Mouse (Mus musculus) kidney, adult 2 months (tissue): ENCODE measurements around the gene Slc7a1. TPM values are rescaled to one million over a fixed set of nuclear protein-coding genes. Genes with fewer than 3 reads are reported as not detected.

Experiments
- DNase-seq: peaks from one replicate; pipeline ENCODE4 v3.0.0; 2021
- H3K27ac ChIP-seq: fragments of 200-500 bp; 2 replicates; pipeline ENCODE4 v1.5.1; 2012; ENCODE audit warnings: low read depth, low read length, control low read depth, inconsistent platforms; ENCODE audit not compliant: insufficient read depth
- H3K27me3 ChIP-seq: fragments of 200-500 bp; replicated peaks from 2 replicates; pipeline ENCODE4 v1.6.1; 2012; ENCODE audit warnings: mild to moderate bottlenecking, moderate library complexity, low read length, inconsistent platforms; ENCODE audit not compliant: control insufficient read depth, insufficient read depth
- H3K36me3 ChIP-seq: fragments of 200-500 bp; 2 replicates; pipeline ENCODE4 v1.6.1; 2012; ENCODE audit warnings: mild to moderate bottlenecking, moderate library complexity, low read length, inconsistent platforms; ENCODE audit not compliant: control insufficient read depth, insufficient read depth
- H3K4me1 ChIP-seq: fragments of 200-500 bp; 2 replicates; pipeline ENCODE4 v1.6.1; 2011; ENCODE audit warnings: low read length; ENCODE audit not compliant: control insufficient read depth, insufficient read depth
- H3K4me3 ChIP-seq: fragments of 200-500 bp; 2 replicates; pipeline ENCODE4 v1.5.1; 2011; ENCODE audit warnings: mild to moderate bottlenecking, low read depth, low read length, control low read depth; ENCODE audit not compliant: insufficient read depth
- CTCF ChIP-seq: fragments of 200-500 bp; conservative IDR thresholded peaks from 2 replicates; pipeline ENCODE4 v1.5.1; 2011; ENCODE audit warnings: low read depth, mild to moderate bottlenecking, control low read depth, low read length, moderate library complexity, mixed read lengths; ENCODE audit not compliant: insufficient read depth, insufficient read length
- POLR2A ChIP-seq: fragments of 200-500 bp; IDR thresholded peaks from one replicate; pipeline ENCODE4 v1.6.1; 2011; ENCODE audit warnings: low read depth, low read length, control low read depth
- WGBS: fragments of 180-500 bp; shearing (Covaris S2); methylation state at CpG from one replicate; pipeline ENCODE4 v1.1.7; 2018; 5-methylcytosine and 5-hydroxymethylcytosine counted together
- polyA plus RNA-seq: library from polyadenylated mRNA; depleted of rRNA; stranded (reverse); fragments of >200 nt; gene quantifications from 2 replicates; pipeline ENCODE4 v1.2.3, GENCODE M21; 2012

Gene Slc7a1
- polyA plus RNA-seq, 1 experiment, result 4.0 TPM

DNA sequence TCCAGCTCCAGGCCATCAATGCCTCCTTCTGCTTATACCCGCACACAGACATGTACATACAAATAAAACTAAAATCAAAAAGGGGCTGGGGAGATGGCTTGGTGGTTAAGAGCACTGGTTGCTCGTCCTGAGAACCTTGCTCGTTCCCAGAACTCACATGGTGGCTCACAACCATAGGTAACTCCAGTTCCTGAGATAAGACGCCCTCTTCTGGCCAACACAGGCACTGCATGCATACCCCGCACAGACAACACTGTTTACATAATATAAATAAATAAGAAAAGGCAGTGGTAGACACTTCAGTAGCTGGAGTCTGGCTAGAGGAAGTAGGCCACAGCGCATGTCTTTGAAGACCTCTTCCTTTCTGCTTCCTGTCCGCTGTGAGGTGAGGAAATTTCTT is 106.8 kb downstream of the Slc7a1 start:
- Histone ChIP-seq H3K27me3 (no peaks in the 10 kb centered on the region), H3K4me1 (no peaks in the 10 kb centered on the region), H3K36me3 (no peaks in the 10 kb centered on the region), H3K4me3 (no peak overlapping the region), H3K27ac (no peak overlapping the region)
- WGBS, result 80% methylated on average over 7 of the region's 7 CpGs
- TF ChIP-seq POLR2A (no peak), CTCF (no peak)
- no peak for DNase-seq

GRCm38 (mm10) chr5:148289951-148290350 is 109.8 kb downstream of the Slc7a1 start:
- H3K4me1 ChIP-seq, result no peaks in the 10 kb centered on the region
- no peak for DNase-seq
- H3K36me3 ChIP-seq, result no peaks in the 10 kb centered on the region
- no peak overlapping the region for H3K27ac ChIP-seq
- H3K27me3 ChIP-seq, result no peaks in the 10 kb centered on the region
- 65% methylated on average over 7 of the region's 7 CpGs for WGBS
- no peak overlapping the region for H3K4me3 ChIP-seq
- TF ChIP-seq CTCF (no peak), POLR2A (no peak)

GRCm38 (mm10) chr5:148288804-148289203 is 110.9 kb downstream of the Slc7a1 start:
- DNase-seq, result no peak
- TF ChIP-seq POLR2A (no peak), CTCF (no peak)
- no peaks in the 10 kb centered on the region for H3K27me3 ChIP-seq
- no peak overlapping the region for H3K27ac ChIP-seq
- H3K36me3 ChIP-seq, result no peaks in the 10 kb centered on the region
- no peaks in the 10 kb centered on the region for H3K4me1 ChIP-seq
- no peak overlapping the region for H3K4me3 ChIP-seq
- 68% methylated on average over 18 of the region's 18 CpGs for WGBS

GRCm38 (mm10) chr5:148287529-148287928 is 112.2 kb downstream of the Slc7a1 start:
- no peak for TF ChIP-seq CTCF
- no peak for TF ChIP-seq POLR2A
- Histone ChIP-seq H3K4me1 (no peaks in the 10 kb centered on the region), H3K36me3 (no peaks in the 10 kb centered on the region), H3K4me3 (no peak overlapping the region), H3K27ac (no peak overlapping the region), H3K27me3 (no peaks in the 10 kb centered on the region)
- no peak for DNase-seq
- 96% methylated on average over 5 of the region's 5 CpGs for WGBS

DNA sequence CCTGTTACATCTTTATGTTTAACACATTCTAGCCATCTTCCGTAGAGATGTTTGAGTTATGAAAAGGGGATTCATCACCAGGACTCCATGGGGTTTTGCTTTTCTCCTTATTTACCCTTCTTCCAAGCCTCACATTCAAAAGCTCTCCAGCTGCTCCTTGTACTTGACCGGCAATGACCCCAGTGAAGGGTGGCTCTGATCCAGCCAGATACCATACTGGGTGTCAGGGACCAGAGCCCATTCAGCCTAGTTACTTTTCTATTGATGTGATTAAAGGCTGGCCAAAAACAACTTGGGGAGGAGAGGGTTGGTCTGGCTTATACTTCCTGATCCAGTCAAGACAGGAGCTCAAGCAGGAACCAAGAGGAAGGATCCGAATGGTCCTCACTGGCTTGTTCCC is 116.1 kb downstream of the Slc7a1 start:
- TF ChIP-seq POLR2A, result no peak
- WGBS, result 81% methylated on average over 3 of the region's 3 CpGs
- DNase-seq, result no peak
- Histone ChIP-seq H3K27ac (no peak overlapping the region), H3K27me3 (no peaks in the 10 kb centered on the region), H3K4me1 (no peaks in the 10 kb centered on the region), H3K36me3 (no peaks in the 10 kb centered on the region), H3K4me3 (no peak overlapping the region)

DNA sequence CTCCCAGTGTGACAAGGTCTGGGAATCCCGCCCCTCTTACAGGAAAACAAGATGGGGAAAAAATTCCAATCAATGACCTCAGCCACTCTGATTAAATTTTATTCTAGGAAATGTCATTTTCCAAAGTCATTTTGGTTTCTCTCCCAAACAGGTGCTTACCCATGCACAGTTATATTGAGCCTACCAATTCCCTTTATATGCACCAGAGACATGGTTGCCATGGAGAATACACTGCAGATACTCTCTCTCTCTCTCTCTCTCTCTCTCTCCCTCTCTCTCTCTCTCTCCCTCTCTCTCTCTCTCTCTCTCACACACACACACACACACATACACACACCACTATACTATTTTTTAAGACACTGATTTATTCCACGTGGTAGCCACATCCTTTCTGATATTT is 116.5 kb downstream of the Slc7a1 start:
- no peaks in the 10 kb centered on the region for H3K27me3 ChIP-seq
- no peak overlapping the region for H3K4me3 ChIP-seq
- 84% methylated on average over 2 of the region's 2 CpGs for WGBS
- H3K36me3 ChIP-seq, result no peaks in the 10 kb centered on the region
- no peaks in the 10 kb centered on the region for H3K4me1 ChIP-seq
- H3K27ac ChIP-seq, result no peak overlapping the region
- TF ChIP-seq CTCF, result no peak
- no peak for TF ChIP-seq POLR2A
- no peak for DNase-seq

DNA sequence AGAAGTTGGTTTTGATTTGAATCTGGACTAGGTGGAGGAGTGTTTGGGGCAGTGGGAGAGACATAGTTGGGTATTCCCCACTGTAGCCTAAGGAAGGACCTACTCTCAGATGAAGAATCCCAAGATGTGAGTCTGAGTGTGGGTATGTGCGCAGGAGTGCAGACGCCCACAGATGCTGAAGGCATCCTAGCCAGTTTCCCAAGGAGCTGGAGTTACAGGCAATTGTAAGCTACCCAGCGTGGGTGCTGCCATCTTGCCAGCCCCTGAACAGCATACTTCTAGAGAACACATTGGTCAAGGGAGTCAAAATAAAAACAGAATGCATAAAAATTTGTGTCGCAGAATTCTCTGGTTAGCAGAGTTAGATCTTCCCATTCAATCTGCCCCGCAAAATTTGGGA is 117.1 kb downstream of the Slc7a1 start:
- no peak for TF ChIP-seq CTCF
- no peak for TF ChIP-seq POLR2A
- no peak overlapping the region for H3K4me3 ChIP-seq
- DNase-seq, result no peak
- H3K36me3 ChIP-seq, result no peaks in the 10 kb centered on the region
- 94% methylated on average over 5 of the region's 5 CpGs for WGBS
- H3K27me3 ChIP-seq, result no peaks in the 10 kb centered on the region
- H3K4me1 ChIP-seq, result no peaks in the 10 kb centered on the region
- no peak overlapping the region for H3K27ac ChIP-seq

DNA sequence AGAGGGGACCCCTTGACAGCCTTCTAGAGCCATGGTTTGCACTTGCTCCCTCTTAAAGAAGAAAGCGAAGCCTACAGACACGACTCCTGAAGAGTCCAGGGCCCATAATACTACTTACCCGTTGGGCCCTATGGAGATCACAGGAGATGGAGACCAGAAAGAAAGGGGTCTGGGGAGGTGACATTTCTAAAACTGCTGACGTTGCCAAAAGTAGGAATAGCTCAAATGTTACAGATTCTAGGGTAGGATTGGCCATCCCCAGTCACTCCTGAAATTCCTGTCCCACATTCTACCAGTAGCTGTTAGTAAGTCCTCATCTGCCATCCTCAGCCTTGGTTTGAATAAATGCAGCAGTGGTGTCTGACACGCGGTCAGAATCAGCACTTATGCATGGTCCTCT is 117.6 kb downstream of the Slc7a1 start:
- no peaks in the 10 kb centered on the region for H3K4me1 ChIP-seq
- TF ChIP-seq POLR2A, result no peak
- no peak for TF ChIP-seq CTCF
- H3K4me3 ChIP-seq, result no peak overlapping the region
- no peaks in the 10 kb centered on the region for H3K27me3 ChIP-seq
- H3K27ac ChIP-seq, result no peak overlapping the region
- WGBS, result 83% methylated on average over 6 of the region's 6 CpGs
- H3K36me3 ChIP-seq, result no peaks in the 10 kb centered on the region
- no peak for DNase-seq
